Mouse (Mus musculus) lung, adult 2 months (tissue): ENCODE measurements around the gene Slc12a1.

Source experiments
- CTCF ChIP-seq: fragments of 200-500 bp; IDR thresholded peaks from 2 replicates; pipeline ENCODE4 v1.5.1; 2011; ENCODE audit warnings: mild to moderate bottlenecking, low read length, control low read depth; ENCODE audit not compliant: insufficient read depth
- POLR2A ChIP-seq: fragments of 200-500 bp; IDR thresholded peaks from 2 replicates; pipeline ENCODE4 v1.6.1; 2011; ENCODE audit warnings: low read depth, mild to moderate bottlenecking, control low read depth, low read length, borderline replicate concordance; ENCODE audit errors: extremely low read depth

DNA sequence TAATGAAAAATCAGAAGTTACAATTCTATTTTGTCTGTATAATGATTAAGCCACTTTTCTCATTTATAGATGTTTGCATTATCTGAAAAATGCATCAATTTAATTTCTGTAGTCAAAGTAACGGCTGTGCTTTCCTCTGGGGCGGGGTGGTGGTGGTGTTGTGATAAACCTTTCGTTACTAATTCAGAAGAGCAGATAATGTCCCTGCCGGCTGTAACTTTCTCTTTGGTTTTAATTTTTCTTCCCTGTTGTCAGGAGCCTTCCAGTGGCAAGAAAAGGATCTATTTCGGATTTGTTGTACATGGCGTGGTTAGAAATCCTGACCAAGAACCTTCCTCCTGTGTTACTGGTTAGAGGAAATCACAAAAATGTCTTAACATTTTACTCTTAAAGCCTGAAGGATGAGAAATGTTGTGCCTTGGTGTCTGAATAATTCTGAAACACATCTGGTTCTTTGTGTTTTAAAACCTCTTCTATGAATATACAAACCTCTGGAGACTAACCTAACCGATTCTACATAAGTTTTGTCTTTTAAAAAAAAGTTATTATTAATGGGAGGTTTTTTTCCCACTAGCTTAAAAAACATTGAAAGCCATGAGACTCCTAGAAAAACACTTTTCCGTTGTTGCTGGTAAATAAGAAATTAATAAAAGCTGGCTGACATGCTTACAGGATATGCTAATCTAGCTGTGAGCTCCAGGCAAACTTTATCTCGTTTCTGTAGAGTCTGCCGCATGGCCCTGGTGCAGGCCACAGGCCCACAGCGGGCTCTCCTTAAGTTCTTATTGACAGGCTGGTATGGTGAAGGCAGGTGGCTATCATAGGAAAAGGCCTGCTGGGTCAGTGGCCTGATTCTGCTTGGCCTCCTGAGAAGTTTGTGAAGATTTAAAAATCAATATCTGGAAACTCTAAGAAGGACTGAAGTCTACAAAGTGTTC is 76.4 kb downstream of the Slc12a1 start:
- no peak for TF ChIP-seq CTCF
- TF ChIP-seq POLR2A = no peak
